In genomic region chr11:95423505-95423904, GRCm38 (mm10) we compare ENCODE assay signal across 11 mouse cellular contexts. TPM values are rescaled to one million over a fixed set of nuclear protein-coding genes. Genes with fewer than 3 reads are reported as not detected.
DNase-seq lines count a peak whose midpoint lies in the region; ATAC-seq and TF ChIP-seq lines count a peak whose summit lies in the region.
"Had no signal": no experiment of that assay in that cellular context is flagged by ENCODE, and none has a peak within 500 bp of the region (broad histone marks: within the 10 kb centered on the region; RNA-seq: fewer than 3 reads in every experiment).

No protein-coding gene starts in this region.

- peak; percentile 24; the same call in 1 of the 2 replicates for TF ChIP-seq CTCF in forebrain, postnatal 0 days (IDR thresholded peaks at IDR 0.05; ENCODE audit: low read depth)
- peak; percentile 57 for TF ChIP-seq CTCF in liver, embryonic 14.5 days (IDR thresholded peaks at IDR 0.05; ENCODE audit: low read depth)
- peak; percentile 68 for TF ChIP-seq CTCF in ES-Bruce4 (IDR thresholded peaks at IDR 0.05; ENCODE audit: low read depth, low read length)

- H3K4me2 ChIP-seq in forebrain, postnatal 0 days (ENCODE audit: low read depth), result no peak overlapping the region
- no peak overlapping the region for H3K4me2 ChIP-seq in forebrain, embryonic 15.5 days (replicated peaks)
- no peak overlapping the region for H3K4me2 ChIP-seq in liver, embryonic 14.5 days (ENCODE audit: low read depth)
- H3K4me2 ChIP-seq in liver, embryonic 12.5 days, result no peak overlapping the region
- H3K4me2 ChIP-seq: heart, embryonic 12.5 days; liver, embryonic 15.5 days had no signal

- H3K36me3 ChIP-seq in forebrain, postnatal 0 days (ENCODE audit: insufficient read depth), result no peaks in the 10 kb centered on the region
- H3K36me3 ChIP-seq in forebrain, embryonic 15.5 days, result no peaks in the 10 kb centered on the region
- H3K36me3 ChIP-seq in liver, embryonic 14.5 days (replicated peaks; ENCODE audit: control insufficient read depth, insufficient read depth, low read depth), result 0 out of 2 replicates have a peak, but pooled peaks cover 2% of the 10 kb centered on the region
- peaks cover 16% of the 10 kb centered on the region for H3K36me3 ChIP-seq in liver, embryonic 12.5 days
- H3K36me3 ChIP-seq in ES-Bruce4 (ENCODE audit: control insufficient read depth, insufficient read depth, low read length, poor library complexity, severe bottlenecking), result no peaks in the 10 kb centered on the region

- H3K4me1 ChIP-seq in forebrain, postnatal 0 days (ENCODE audit: insufficient read depth), result no peaks in the 10 kb centered on the region
- H3K4me1 ChIP-seq in forebrain, embryonic 15.5 days, result no peaks in the 10 kb centered on the region
- H3K4me1 ChIP-seq in liver, embryonic 14.5 days (replicated peaks; ENCODE audit: control insufficient read depth in 2 of 2, insufficient read depth in 2 of 2, low read length in 1 of 2), result no peaks in the 10 kb centered on the region
- no peaks in the 10 kb centered on the region for H3K4me1 ChIP-seq in liver, embryonic 12.5 days
- H3K4me1 ChIP-seq in ES-Bruce4 (ENCODE audit: control insufficient read depth, insufficient read depth, low read length), result no peaks in the 10 kb centered on the region
- H3K4me1 ChIP-seq in brown adipose tissue, adult 24 weeks (ENCODE audit: control insufficient read depth, insufficient read depth, insufficient read length, low read length), result peaks cover 8% of the 10 kb centered on the region; the same call in 1 of the 2 replicates
- H3K4me1 ChIP-seq: heart, embryonic 12.5 days; liver, embryonic 15.5 days had no signal

- no peak overlapping the region for H3K9ac ChIP-seq in forebrain, postnatal 0 days
- no peak overlapping the region for H3K9ac ChIP-seq in forebrain, embryonic 15.5 days (replicated peaks)
- H3K9ac ChIP-seq in liver, embryonic 14.5 days (replicated peaks), result no peak overlapping the region
- no peak overlapping the region for H3K9ac ChIP-seq in liver, embryonic 12.5 days
- H3K9ac ChIP-seq in ES-Bruce4 (ENCODE audit: low read depth, poor library complexity, severe bottlenecking), result no peak overlapping the region
- H3K9ac ChIP-seq: heart, embryonic 12.5 days; liver, embryonic 15.5 days had no signal

- no peak for TF ChIP-seq EP300 in liver, embryonic 14.5 days (IDR thresholded peaks at IDR 0.05; ENCODE audit: low read depth)
- TF ChIP-seq EP300 in ES-Bruce4 (IDR thresholded peaks at IDR 0.05; ENCODE audit: insufficient read depth, low read depth, low read length), result no peak

- no peak for TF ChIP-seq POLR2A in ES-Bruce4 (IDR thresholded peaks at IDR 0.05; ENCODE audit: insufficient read depth, low read length)

- no peak overlapping the region for H3K4me3 ChIP-seq in forebrain, postnatal 0 days (ENCODE audit: low read depth, low read length)
- H3K4me3 ChIP-seq in forebrain, embryonic 15.5 days, result no peak overlapping the region
- H3K4me3 ChIP-seq in liver, embryonic 14.5 days (ENCODE audit: insufficient read depth in 1 of 2, low read depth in 2 of 2, low read length in 2 of 2), result no peak overlapping the region
- no peak overlapping the region for H3K4me3 ChIP-seq in liver, embryonic 12.5 days
- no peak overlapping the region for H3K4me3 ChIP-seq in ES-Bruce4 (ENCODE audit: low read depth, low read length)
- H3K4me3 ChIP-seq in brown adipose tissue, adult 24 weeks (ENCODE audit: insufficient read depth, low read depth, low read length), result no peak overlapping the region
- H3K4me3 ChIP-seq: heart, embryonic 12.5 days; liver, embryonic 15.5 days had no signal

- ATAC-seq in forebrain, postnatal 0 days, result no peak
- no peak for ATAC-seq in forebrain, embryonic 15.5 days (replicated peaks)
- no peak for ATAC-seq in liver, embryonic 14.5 days (ENCODE audit: insufficient read depth)
- ATAC-seq in liver, embryonic 12.5 days, result no peak

- WGBS in forebrain, postnatal 0 days, result 82% methylated on average over 3 of the region's 3 CpGs
- 87% methylated on average over 3 of the region's 3 CpGs for WGBS in forebrain, embryonic 15.5 days
- WGBS in liver, embryonic 14.5 days (ENCODE audit: insufficient replicate concordance), result 81% methylated on average over 3 of the region's 3 CpGs
- WGBS in liver, embryonic 12.5 days (ENCODE audit: insufficient replicate concordance), result 73% methylated on average over 3 of the region's 3 CpGs

- H3K27ac ChIP-seq in forebrain, postnatal 0 days (ENCODE audit: low read depth, low read length), result no peak overlapping the region
- H3K27ac ChIP-seq in forebrain, embryonic 15.5 days (replicated peaks), result no peak overlapping the region
- H3K27ac ChIP-seq in liver, embryonic 14.5 days, result no peak overlapping the region
- H3K27ac ChIP-seq in liver, embryonic 12.5 days, result no peak overlapping the region
- no peak overlapping the region for H3K27ac ChIP-seq in ES-Bruce4 (ENCODE audit: insufficient read depth, low read length)
- 0 out of 2 replicates have a peak overlapping the region, but pooled peaks have one; percentile 18 for H3K27ac ChIP-seq in brown adipose tissue, adult 24 weeks (replicated peaks; ENCODE audit: low read depth, low read length)
- H3K27ac ChIP-seq: liver, embryonic 15.5 days had no signal

- H3K9me3 ChIP-seq in forebrain, postnatal 0 days (ENCODE audit: low read length), result no peaks in the 10 kb centered on the region
- no peaks in the 10 kb centered on the region for H3K9me3 ChIP-seq in forebrain, embryonic 15.5 days
- no peaks in the 10 kb centered on the region for H3K9me3 ChIP-seq in liver, embryonic 14.5 days (ENCODE audit: control insufficient read depth, low read length)
- H3K9me3 ChIP-seq in liver, embryonic 12.5 days (replicated peaks), result no peaks in the 10 kb centered on the region
- H3K9me3 ChIP-seq in ES-Bruce4 (replicated peaks; ENCODE audit: control insufficient read depth, insufficient read depth, low read length, poor library complexity, severe bottlenecking), result no peaks in the 10 kb centered on the region
- H3K9me3 ChIP-seq: heart, embryonic 12.5 days; liver, embryonic 15.5 days had no signal

- H3K27me3 ChIP-seq in forebrain, postnatal 0 days (ENCODE audit: insufficient read depth, low read length), result no peaks in the 10 kb centered on the region
- H3K27me3 ChIP-seq in forebrain, embryonic 15.5 days, result no peaks in the 10 kb centered on the region
- no peaks in the 10 kb centered on the region for H3K27me3 ChIP-seq in liver, embryonic 14.5 days (ENCODE audit: control insufficient read depth, insufficient read depth, low read length)
- no peaks in the 10 kb centered on the region for H3K27me3 ChIP-seq in liver, embryonic 12.5 days (replicated peaks)
- no peaks in the 10 kb centered on the region for H3K27me3 ChIP-seq in ES-Bruce4 (ENCODE audit: control insufficient read depth, insufficient read depth, low read length, poor library complexity, severe bottlenecking)
- H3K27me3 ChIP-seq: heart, embryonic 12.5 days; liver, embryonic 15.5 days had no signal

- DNase-seq in forebrain, postnatal 0 days, result no peak
- DNase-seq in liver, embryonic 14.5 days (ENCODE audit: low read depth in 3 of 3, low spot score in 3 of 3), result no peak
- no peak for DNase-seq in right cerebral cortex, postnatal 25 days
- no peak for DNase-seq in left cerebral cortex, adult 11 months (ENCODE audit: low spot score)
- DNase-seq: kidney, postnatal 10 days had no signal

RNA-seq across cellular contexts. Expression of gene Spop, which starts 9.6 kb away (rescaled TPM):
- 59.2 and 70.1 TPM in 2 replicates for total RNA-seq in forebrain, postnatal 0 days (2014; rRNA removed)
- polyA plus RNA-seq in forebrain, postnatal 0 days (2015; fragmentation: Nextera tagmentation; extraction: Ambion mirVana), result 88.7 and 213 TPM in 2 replicates
- 221 and 226 TPM in 2 replicates for polyA plus RNA-seq in forebrain, embryonic 15.5 days (2015; fragmentation: Nextera tagmentation; extraction: Ambion mirVana)
- polyA plus RNA-seq in liver, embryonic 14.5 days (2012; rRNA removed), result 18.8 and 22.0 TPM in 2 replicates
- 31.8 and 36.2 TPM in 2 replicates for polyA plus RNA-seq in liver, embryonic 14.5 days (2014; fragmentation: Nextera tagmentation; extraction: Ambion mirVana)
- 90.8 and 105 TPM in 2 replicates for polyA plus RNA-seq in liver, embryonic 12.5 days (2016; fragmentation: Nextera tagmentation; extraction: Ambion mirVana)
- 38.5 and 40.4 TPM in 2 replicates for polyA plus RNA-seq in ES-Bruce4 (2011; ENCODE audit: insufficient read depth, insufficient read length, low read depth, missing spikeins)
- polyA plus RNA-seq in brown adipose tissue, adult 24 weeks (2012; ENCODE audit: insufficient read depth, insufficient read length, missing spikeins), result 83.2 and 94.8 TPM in 2 replicates

RNA-seq across cellular contexts. Expression of gene Slc35b1, which starts 39.0 kb away (rescaled TPM):
- 103 and 109 TPM in 2 replicates for total RNA-seq in forebrain, postnatal 0 days (2014; rRNA removed)
- polyA plus RNA-seq in forebrain, postnatal 0 days (2015; fragmentation: Nextera tagmentation; extraction: Ambion mirVana), result 160 and 179 TPM in 2 replicates
- 150 and 155 TPM in 2 replicates for polyA plus RNA-seq in forebrain, embryonic 15.5 days (2015; fragmentation: Nextera tagmentation; extraction: Ambion mirVana)
- polyA plus RNA-seq in liver, embryonic 14.5 days (2012; rRNA removed), result 24.1 and 24.6 TPM in 2 replicates
- 37.4 and 44.9 TPM in 2 replicates for polyA plus RNA-seq in liver, embryonic 14.5 days (2014; fragmentation: Nextera tagmentation; extraction: Ambion mirVana)
- polyA plus RNA-seq in liver, embryonic 12.5 days (2016; fragmentation: Nextera tagmentation; extraction: Ambion mirVana), result 58.2 and 61.3 TPM in 2 replicates
- polyA plus RNA-seq in ES-Bruce4 (2011; ENCODE audit: insufficient read depth, insufficient read length, low read depth, missing spikeins), result 47.7 and 51.5 TPM in 2 replicates
- 36.4 and 42.8 TPM in 2 replicates for polyA plus RNA-seq in brown adipose tissue, adult 24 weeks (2012; ENCODE audit: insufficient read depth, insufficient read length, missing spikeins)
